Mouse (Mus musculus) liver, embryonic 12.5 days (tissue): ENCODE results near the gene Sh3pxd2a. TPM values are rescaled to one million over a fixed set of nuclear protein-coding genes. Genes with fewer than 3 reads are reported as not detected.
A peak's percentile ranks its signal among the peaks of the same experiment; 100 is the strongest.

Experiments used
- ATAC-seq: fragments of 200-750 bp; cut with Nextera tagmentation; 2 replicates; pipeline ENCODE4 v1.8.0; 2017; ENCODE audit warnings: moderate number of reproducible peaks, mild to moderate bottlenecking, moderate library complexity
- H3K27ac ChIP-seq: fragments of 300-500 bp; sonication (generic); 2 replicates; pipeline ENCODE4 v1.5.1; 2016; ENCODE audit warnings: mild to moderate bottlenecking
- H3K27me3 ChIP-seq: fragments of 300-500 bp; sonication (generic); replicated peaks from 2 replicates; pipeline ENCODE4 v1.6.1; 2016; ENCODE audit warnings: mild to moderate bottlenecking, moderate library complexity
- H3K36me3 ChIP-seq: fragments of 300-500 bp; sonication (generic); 2 replicates; pipeline ENCODE4 v1.6.1; 2016; ENCODE audit warnings: mild to moderate bottlenecking, moderate library complexity
- H3K4me1 ChIP-seq: fragments of 300-500 bp; sonication (generic); 2 replicates; pipeline ENCODE4 v1.6.1; 2016
- H3K4me2 ChIP-seq: fragments of 300-500 bp; sonication (generic); 2 replicates; pipeline ENCODE4 v1.6.1; 2016; ENCODE audit warnings: mild to moderate bottlenecking, moderate library complexity
- H3K4me3 ChIP-seq: fragments of 300-500 bp; sonication (generic); 2 replicates; pipeline ENCODE4 v1.5.1; 2016; ENCODE audit warnings: mild to moderate bottlenecking, moderate library complexity
- H3K9ac ChIP-seq: fragments of 300-500 bp; sonication (generic); 2 replicates; pipeline ENCODE4 v1.6.1; 2016; ENCODE audit warnings: mild to moderate bottlenecking, moderate library complexity
- H3K9me3 ChIP-seq: fragments of 300-500 bp; sonication (generic); replicated peaks from 2 replicates; pipeline ENCODE4 v1.6.1; 2016; ENCODE audit warnings: mild to moderate bottlenecking, moderate library complexity
- WGBS: fragments of 180-500 bp; shearing (Covaris S2); methylation state at CpG from one replicate; pipeline ENCODE4 v1.1.7; 2016; ENCODE audit not compliant: insufficient replicate concordance; 5-methylcytosine and 5-hydroxymethylcytosine counted together
- polyA plus RNA-seq: library from polyadenylated mRNA; unstranded; fragments of >200 nt; fragmentation: Nextera tagmentation; extraction: Ambion mirVana; gene quantifications from 2 replicates; pipeline ENCODE4 v1.2.1, GENCODE M21; 2016

Gene Sh3pxd2a
- polyA plus RNA-seq, 1 experiment from 2014 or later = 1.1 TPM

GRCm38 (mm10) chr19:47454167-47455000 lies 9.8 kb downstream of the Sh3pxd2a start:
- Histone ChIP-seq H3K4me1 (peaks cover 83% of the 10 kb centered on the region), H3K4me3 (no peak overlapping the region), H3K4me2 (peak overlapping the region; percentile 24), H3K36me3 (no peaks in the 10 kb centered on the region), H3K9ac (no peak overlapping the region), H3K27me3 (no peaks in the 10 kb centered on the region), H3K9me3 (no peaks in the 10 kb centered on the region), H3K27ac (peak overlapping the region; percentile 30; the same call in 1 of the 2 replicates)
- ATAC-seq = no peak
- WGBS = 65% methylated on average over 11 of the region's 11 CpGs

DNA sequence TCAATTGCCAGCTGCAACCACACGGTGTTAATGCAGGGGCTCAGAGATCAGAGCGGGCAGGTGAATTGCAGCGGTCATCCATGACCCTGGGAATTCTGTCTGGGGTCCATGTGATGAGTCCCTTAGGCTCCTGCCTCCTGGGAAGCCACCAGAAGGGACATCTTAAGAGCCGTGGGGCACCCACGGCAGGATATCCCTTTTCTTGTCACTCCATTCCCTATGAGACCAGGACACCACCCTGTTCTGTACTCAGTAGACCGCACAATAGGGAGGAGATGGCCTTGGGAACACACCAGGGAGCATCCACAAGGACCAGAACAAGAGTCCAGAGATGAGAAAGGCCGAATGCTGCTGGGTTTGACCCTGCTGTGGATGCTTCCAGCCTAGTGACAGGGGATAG lies 10.8 kb downstream of the Sh3pxd2a start:
- Histone ChIP-seq H3K27ac (no peak overlapping the region), H3K4me2 (no peak overlapping the region), H3K4me3 (no peak overlapping the region), H3K27me3 (no peaks in the 10 kb centered on the region), H3K9ac (no peak overlapping the region), H3K4me1 (peaks cover 83% of the 10 kb centered on the region), H3K9me3 (no peaks in the 10 kb centered on the region), H3K36me3 (no peaks in the 10 kb centered on the region)
- no peak for ATAC-seq
- WGBS = 79% methylated on average over 7 of the region's 7 CpGs

GRCm38 (mm10) chr19:47452682-47453081 lies 11.5 kb downstream of the Sh3pxd2a start:
- Histone ChIP-seq H3K27ac (no peak overlapping the region), H3K4me1 (peaks cover 84% of the 10 kb centered on the region), H3K36me3 (no peaks in the 10 kb centered on the region), H3K4me3 (no peak overlapping the region), H3K9ac (no peak overlapping the region), H3K27me3 (no peaks in the 10 kb centered on the region), H3K9me3 (no peaks in the 10 kb centered on the region), H3K4me2 (no peak overlapping the region)
- WGBS = 76% methylated on average over 10 of the region's 10 CpGs
- ATAC-seq = no peak

DNA sequence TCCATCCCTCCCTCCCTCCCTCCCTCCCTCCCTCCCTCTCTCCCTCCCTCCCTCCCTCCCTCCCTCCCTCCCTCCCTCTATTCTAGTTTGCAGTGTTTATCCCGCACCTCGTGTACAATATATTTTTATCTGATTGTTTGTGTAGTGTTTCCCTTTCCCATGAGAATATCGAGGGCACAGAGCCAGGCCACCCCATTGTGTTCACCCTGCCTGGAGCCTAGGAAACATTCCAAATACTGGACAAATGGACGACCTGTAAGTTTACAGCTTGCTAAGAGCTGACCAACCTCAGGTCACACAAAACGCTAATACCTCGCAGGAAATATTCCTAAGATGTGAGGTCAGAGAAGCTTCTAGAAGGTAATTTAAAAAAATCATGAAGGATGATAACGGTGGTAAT lies 12.0 kb downstream of the Sh3pxd2a start:
- no peak overlapping the region for H3K4me2 ChIP-seq
- H3K36me3 ChIP-seq = no peaks in the 10 kb centered on the region
- H3K4me1 ChIP-seq = peaks cover 85% of the 10 kb centered on the region
- no peak overlapping the region for H3K4me3 ChIP-seq
- H3K9me3 ChIP-seq = no peaks in the 10 kb centered on the region
- H3K9ac ChIP-seq = no peak overlapping the region
- H3K27ac ChIP-seq = no peak overlapping the region
- ATAC-seq = no peak
- H3K27me3 ChIP-seq = no peaks in the 10 kb centered on the region
- WGBS = 64% methylated on average over 7 of the region's 7 CpGs

DNA sequence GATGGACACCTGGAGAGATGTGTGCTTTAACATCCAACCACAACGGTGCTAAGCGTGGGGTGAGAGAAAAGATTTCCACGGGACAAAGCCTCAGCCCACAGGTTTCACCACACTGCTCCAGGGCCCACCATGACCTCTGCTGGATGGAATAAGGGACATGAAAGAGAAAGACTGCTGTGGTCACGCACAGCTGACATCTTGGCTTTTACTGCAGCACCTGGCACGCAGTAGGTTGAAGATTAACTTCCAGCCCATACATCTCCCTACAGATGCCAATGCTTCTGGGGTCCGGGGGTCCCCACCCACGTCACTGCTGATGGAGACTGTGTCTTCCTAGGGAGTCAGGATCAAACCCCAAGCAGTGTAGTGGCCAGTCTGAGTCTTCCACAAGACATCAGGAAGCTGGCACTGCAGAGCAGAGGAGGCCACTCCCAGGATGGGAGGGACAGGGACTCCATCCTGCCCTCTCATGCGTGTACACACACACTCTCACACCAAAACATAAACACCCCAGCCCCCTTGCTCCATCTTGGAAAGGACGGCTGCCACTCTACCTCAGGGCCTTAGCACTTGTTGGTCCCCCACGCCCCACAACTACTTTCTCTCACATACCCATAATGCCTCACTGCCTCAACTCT lies 12.6 kb downstream of the Sh3pxd2a start:
- Histone ChIP-seq H3K27ac (no peak overlapping the region), H3K9ac (no peak overlapping the region), H3K4me2 (no peak overlapping the region), H3K4me3 (no peak overlapping the region), H3K36me3 (no peaks in the 10 kb centered on the region), H3K27me3 (no peaks in the 10 kb centered on the region), H3K9me3 (no peaks in the 10 kb centered on the region), H3K4me1 (peaks cover 85% of the 10 kb centered on the region)
- WGBS = 62% methylated on average over 10 of the region's 10 CpGs
- no peak for ATAC-seq

DNA sequence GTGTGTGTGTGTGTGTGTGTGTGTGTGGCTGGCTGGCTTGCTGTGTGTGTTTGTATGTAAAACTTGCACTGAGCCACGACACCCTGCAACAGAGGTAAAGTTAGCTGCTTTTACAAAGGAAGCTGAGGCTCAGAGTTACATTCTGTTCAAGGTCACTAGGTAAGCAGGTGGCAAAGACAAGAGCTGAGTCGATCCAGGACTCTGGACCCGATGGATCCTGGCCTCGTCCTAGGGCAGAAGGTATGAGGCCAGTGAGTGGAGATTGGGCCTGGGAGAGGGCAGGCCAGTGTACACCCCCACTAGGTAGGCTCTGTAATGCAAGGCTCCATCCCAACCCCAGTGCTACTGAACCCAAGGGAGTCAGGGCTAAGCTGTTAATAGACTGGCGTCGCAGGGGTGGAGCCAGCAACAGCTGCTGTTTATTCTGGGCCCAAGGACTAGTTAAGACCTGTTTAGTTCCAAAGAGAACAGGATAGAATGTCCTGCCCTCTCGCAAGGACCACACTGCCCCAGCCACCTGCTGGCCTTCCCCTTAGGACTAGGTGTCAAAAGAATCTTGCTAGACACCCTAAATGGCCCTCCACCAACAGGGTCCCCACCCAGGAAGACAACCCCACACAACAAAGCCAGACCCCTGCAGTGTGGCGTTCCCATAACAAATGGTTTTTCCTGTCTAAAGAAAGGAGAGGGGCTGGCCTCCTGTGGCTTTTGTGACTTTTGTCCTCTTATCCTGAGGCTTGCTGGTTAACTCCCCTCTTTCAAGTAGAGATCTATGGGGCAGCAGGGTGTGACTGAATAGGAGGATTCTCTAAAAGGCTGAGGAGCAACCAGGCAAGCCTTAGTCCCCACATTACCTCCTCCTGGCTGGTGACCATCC lies 13.7 kb downstream of the Sh3pxd2a start:
- no peaks in the 10 kb centered on the region for H3K27me3 ChIP-seq
- 57% methylated on average over 8 of the region's 8 CpGs for WGBS
- no peak; the same call in 1 of the 2 replicates for ATAC-seq
- peaks cover 85% of the 10 kb centered on the region for H3K4me1 ChIP-seq
- H3K36me3 ChIP-seq = no peaks in the 10 kb centered on the region
- no peaks in the 10 kb centered on the region for H3K9me3 ChIP-seq
- no peak overlapping the region for H3K9ac ChIP-seq
- H3K4me3 ChIP-seq = no peak overlapping the region
- H3K27ac ChIP-seq = peak overlapping the region; percentile 42
- H3K4me2 ChIP-seq = no peak overlapping the region

DNA sequence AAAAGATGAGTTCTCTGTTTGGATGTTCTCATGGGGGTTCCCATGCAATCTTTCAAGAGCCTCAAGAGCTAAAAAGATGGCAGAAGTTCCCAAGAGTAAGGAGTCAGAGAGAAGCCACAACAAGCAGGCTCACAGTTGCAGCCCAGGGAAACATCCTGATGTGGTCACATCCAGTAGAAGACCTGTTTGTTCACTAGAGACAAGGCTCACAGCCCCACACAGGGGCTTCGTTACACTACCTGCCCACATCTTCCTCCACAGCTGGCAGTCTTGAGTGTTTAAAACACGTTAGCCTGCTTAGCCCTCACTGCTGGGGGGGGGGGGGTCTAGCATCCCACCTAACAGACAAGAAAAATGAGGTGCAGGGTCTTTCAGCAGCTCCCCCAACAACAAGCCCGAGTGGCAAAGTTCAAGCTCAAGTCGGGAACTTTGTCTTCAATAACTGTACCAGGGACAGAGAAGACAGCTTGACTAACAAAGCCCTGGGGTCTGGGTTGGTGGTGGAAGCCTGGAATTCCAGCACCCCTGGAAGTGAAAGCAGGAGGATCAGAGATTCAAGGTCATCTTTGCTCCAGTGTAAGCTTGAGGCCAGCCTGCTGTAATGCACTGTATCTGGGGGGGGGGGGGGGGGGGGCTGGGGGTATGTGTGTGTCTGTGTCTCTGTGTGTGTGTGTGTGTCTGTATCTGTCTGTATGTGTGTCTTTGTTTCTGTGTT lies 14.5 kb downstream of the Sh3pxd2a start:
- Histone ChIP-seq H3K27ac (peak overlapping the region; percentile 49; the same call in 1 of the 2 replicates), H3K9me3 (no peaks in the 10 kb centered on the region), H3K4me2 (no peak overlapping the region), H3K36me3 (no peaks in the 10 kb centered on the region), H3K9ac (no peak overlapping the region), H3K4me3 (no peak overlapping the region), H3K4me1 (peaks cover 85% of the 10 kb centered on the region), H3K27me3 (no peaks in the 10 kb centered on the region)
- 55% methylated on average over 4 of the region's 4 CpGs for WGBS
- ATAC-seq = no peak

DNA sequence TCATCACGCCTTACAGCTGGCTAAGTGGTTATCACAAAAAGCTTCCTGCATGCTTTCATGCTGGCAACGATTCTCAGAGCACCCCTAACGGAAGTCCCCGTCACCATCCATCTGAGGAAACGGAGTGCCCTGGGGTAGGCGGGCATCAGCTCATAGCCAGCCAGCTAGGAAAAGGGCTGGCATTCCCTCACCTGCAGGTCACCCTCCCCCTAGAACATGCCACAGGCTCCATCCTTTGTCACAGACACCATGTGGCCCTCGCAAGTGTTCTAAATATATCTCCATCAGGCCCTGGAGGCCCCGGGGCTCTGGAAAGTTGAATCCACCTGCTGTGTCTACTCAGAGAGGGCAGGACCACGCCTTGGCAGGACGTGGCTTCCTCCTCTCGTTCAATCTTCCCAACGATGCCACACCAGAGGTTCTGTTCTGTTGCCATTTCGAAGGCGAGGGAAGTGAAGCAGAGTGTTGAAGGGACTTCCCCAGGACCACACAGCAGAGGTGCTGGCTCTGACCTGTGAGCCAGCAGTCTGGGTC lies 15.5 kb downstream of the Sh3pxd2a start:
- Histone ChIP-seq H3K4me2 (peak overlapping the region; percentile 4), H3K4me1 (peaks cover 78% of the 10 kb centered on the region), H3K27me3 (no peaks in the 10 kb centered on the region), H3K9ac (no peak overlapping the region), H3K9me3 (no peaks in the 10 kb centered on the region), H3K36me3 (no peaks in the 10 kb centered on the region), H3K4me3 (no peak overlapping the region), H3K27ac (0 out of 2 replicates have a peak overlapping the region, but pooled peaks have one; percentile 1)
- ATAC-seq = peak; percentile 3
- WGBS = 29% methylated on average over 14 of the region's 14 CpGs

DNA sequence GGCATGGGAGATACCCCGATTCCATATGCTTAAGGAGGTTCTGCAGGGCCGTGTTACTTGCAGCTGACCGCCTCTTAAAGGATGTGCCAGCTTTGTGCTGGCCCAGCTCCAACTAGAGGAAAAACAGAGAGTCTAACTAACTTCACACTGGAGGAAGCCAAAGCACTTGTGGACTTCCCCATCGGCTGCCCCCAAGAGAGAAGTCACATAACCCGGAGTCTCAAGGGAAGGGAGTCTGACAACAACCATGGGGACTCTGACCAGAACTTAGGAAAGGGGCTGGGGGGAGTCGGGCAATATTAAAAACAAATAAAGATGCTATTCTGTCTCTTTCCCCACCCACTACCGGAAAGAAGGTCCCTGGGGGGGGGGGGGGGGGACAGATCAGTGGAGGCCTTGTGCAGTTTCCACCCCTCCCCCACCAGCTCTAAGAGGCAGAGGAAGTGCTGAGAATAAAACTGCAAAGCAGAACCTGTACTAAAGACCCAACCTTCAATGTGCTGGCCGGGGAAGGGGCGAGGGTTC lies 17.3 kb downstream of the Sh3pxd2a start:
- H3K9ac ChIP-seq = 0 out of 2 replicates have a peak overlapping the region, but pooled peaks have one; percentile 4
- H3K27me3 ChIP-seq = no peaks in the 10 kb centered on the region
- ATAC-seq = no peak
- H3K27ac ChIP-seq = peak overlapping the region; percentile 43
- H3K4me3 ChIP-seq = no peak overlapping the region
- H3K36me3 ChIP-seq = no peaks in the 10 kb centered on the region
- WGBS = 25% methylated on average over 9 of the region's 9 CpGs
- H3K4me2 ChIP-seq = peak overlapping the region; percentile 3; the same call in 1 of the 2 replicates
- peaks cover 81% of the 10 kb centered on the region for H3K4me1 ChIP-seq
- no peaks in the 10 kb centered on the region for H3K9me3 ChIP-seq

GRCm38 (mm10) chr19:47446130-47446529 lies 18.1 kb downstream of the Sh3pxd2a start:
- H3K9ac ChIP-seq = 0 out of 2 replicates have a peak overlapping the region, but pooled peaks have one; percentile 4
- WGBS = 56% methylated on average over 9 of the region's 9 CpGs

DNA sequence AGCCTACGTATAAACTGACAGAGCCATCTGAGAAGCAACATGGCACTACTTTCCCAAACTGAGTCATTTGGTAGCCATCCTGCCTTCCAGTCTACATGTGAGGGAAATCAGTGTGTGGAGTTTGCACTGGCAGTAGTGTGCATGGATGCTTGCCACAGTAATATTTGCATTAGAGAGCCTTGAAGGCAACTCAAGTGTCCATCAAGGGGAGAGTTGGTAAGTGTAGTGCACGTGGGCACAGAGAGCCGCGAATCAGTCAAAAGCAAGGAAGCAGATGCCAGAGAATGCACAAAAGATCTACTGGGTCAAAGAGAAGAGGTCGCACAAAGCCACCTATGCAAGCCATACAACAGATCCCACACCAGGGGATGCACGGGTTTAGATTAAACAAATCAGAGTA lies 18.5 kb downstream of the Sh3pxd2a start:
- H3K4me2 ChIP-seq = no peak overlapping the region
- no peak for ATAC-seq
- H3K4me1 ChIP-seq = peaks cover 80% of the 10 kb centered on the region
- peak overlapping the region; percentile 43; the same call in 1 of the 2 replicates for H3K27ac ChIP-seq
- no peak overlapping the region for H3K9ac ChIP-seq
- no peaks in the 10 kb centered on the region for H3K9me3 ChIP-seq
- no peaks in the 10 kb centered on the region for H3K27me3 ChIP-seq
- H3K4me3 ChIP-seq = no peak overlapping the region
- WGBS = 73% methylated on average over 6 of the region's 6 CpGs
- no peaks in the 10 kb centered on the region for H3K36me3 ChIP-seq

More at GRCm38 (mm10) chr19:47446130-47446529, 18.1 kb downstream of the Sh3pxd2a start:
- Histone ChIP-seq H3K27me3 (no peaks in the 10 kb centered on the region), H3K9me3 (no peaks in the 10 kb centered on the region), H3K4me2 (peak overlapping the region; percentile 3; the same call in 1 of the 2 replicates), H3K27ac (peak overlapping the region; percentile 43), H3K4me1 (peaks cover 81% of the 10 kb centered on the region), H3K36me3 (no peaks in the 10 kb centered on the region), H3K4me3 (no peak overlapping the region)
- no peak for ATAC-seq
